Mouse (Mus musculus): ENCODE data around the gene Tmcc3. TPM values are rescaled to one million over a fixed set of nuclear protein-coding genes. Genes with fewer than 3 reads are reported as not detected.

Tmcc3 gene
- polyA plus RNA-seq, 1 experiment = 20.7 TPM

GRCm38 (mm10) chr10:94571927-94572620, 260.3 kb downstream of the Tmcc3 start:
- H3K4me3 ChIP-seq (ENCODE audit: control insufficient read depth, insufficient read depth, low read length) = no peak overlapping the region
- H3K36me3 ChIP-seq (ENCODE audit: control insufficient read depth, insufficient read depth, low read length) = no peaks in the 10 kb centered on the region
- H3K4me1 ChIP-seq (replicated peaks; ENCODE audit: control insufficient read depth, insufficient read depth, low read length) = no peaks in the 10 kb centered on the region
- no peak for TF ChIP-seq CTCF (IDR thresholded peaks at IDR 0.05; ENCODE audit: borderline replicate concordance, control insufficient read depth, extremely low read depth, insufficient read depth, low read length, poor library complexity)
- no peak for TF ChIP-seq POLR2A (IDR thresholded peaks at IDR 0.05; ENCODE audit: control insufficient read depth, extremely low read depth, insufficient read depth, low read length, poor library complexity)
- no peak overlapping the region for H3K27ac ChIP-seq (ENCODE audit: control insufficient read depth, insufficient read depth, low read length)
- no peaks in the 10 kb centered on the region for H3K27me3 ChIP-seq (ENCODE audit: control insufficient read depth, insufficient read depth, low read length)
- 71% methylated on average over 9 of the region's 9 CpGs for WGBS
- no peak for DNase-seq

GRCm38 (mm10) chr10:94572772-94573171, 261.0 kb downstream of the Tmcc3 start:
- no peaks in the 10 kb centered on the region for H3K36me3 ChIP-seq (ENCODE audit: control insufficient read depth, insufficient read depth, low read length)
- no peak overlapping the region for H3K27ac ChIP-seq (ENCODE audit: control insufficient read depth, insufficient read depth, low read length)
- no peak overlapping the region for H3K4me3 ChIP-seq (ENCODE audit: control insufficient read depth, insufficient read depth, low read length)
- WGBS = 79% methylated on average over 12 of the region's 12 CpGs
- no peaks in the 10 kb centered on the region for H3K4me1 ChIP-seq (replicated peaks; ENCODE audit: control insufficient read depth, insufficient read depth, low read length)
- TF ChIP-seq CTCF (IDR thresholded peaks at IDR 0.05; ENCODE audit: borderline replicate concordance, control insufficient read depth, extremely low read depth, insufficient read depth, low read length, poor library complexity) = no peak
- no peak for TF ChIP-seq POLR2A (IDR thresholded peaks at IDR 0.05; ENCODE audit: control insufficient read depth, extremely low read depth, insufficient read depth, low read length, poor library complexity)
- DNase-seq = no peak
- no peaks in the 10 kb centered on the region for H3K27me3 ChIP-seq (ENCODE audit: control insufficient read depth, insufficient read depth, low read length)

- H3K36me3 ChIP-seq (ENCODE audit: control insufficient read depth, insufficient read depth, low read length) = no peaks in the 10 kb centered on the region
- WGBS = 91% methylated on average over 13 of the region's 13 CpGs
- no peaks in the 10 kb centered on the region for H3K27me3 ChIP-seq (ENCODE audit: control insufficient read depth, insufficient read depth, low read length)
- no peak overlapping the region for H3K27ac ChIP-seq (ENCODE audit: control insufficient read depth, insufficient read depth, low read length)
- no peak for TF ChIP-seq CTCF (IDR thresholded peaks at IDR 0.05; ENCODE audit: borderline replicate concordance, control insufficient read depth, extremely low read depth, insufficient read depth, low read length, poor library complexity)
- TF ChIP-seq POLR2A (IDR thresholded peaks at IDR 0.05; ENCODE audit: control insufficient read depth, extremely low read depth, insufficient read depth, low read length, poor library complexity) = no peak
- no peaks in the 10 kb centered on the region for H3K4me1 ChIP-seq (replicated peaks; ENCODE audit: control insufficient read depth, insufficient read depth, low read length)
- H3K4me3 ChIP-seq (ENCODE audit: control insufficient read depth, insufficient read depth, low read length) = no peak overlapping the region
- no peak for DNase-seq
Observed at GRCm38 (mm10) chr10:94574451-94575333, 262.9 kb downstream of the Tmcc3 start.

GRCm38 (mm10) chr10:94575958-94576357, 264.2 kb downstream of the Tmcc3 start:
- WGBS = 66% methylated on average over 8 of the region's 8 CpGs
- H3K27ac ChIP-seq (ENCODE audit: control insufficient read depth, insufficient read depth, low read length) = no peak overlapping the region
- H3K27me3 ChIP-seq (ENCODE audit: control insufficient read depth, insufficient read depth, low read length) = no peaks in the 10 kb centered on the region
- no peak overlapping the region for H3K4me3 ChIP-seq (ENCODE audit: control insufficient read depth, insufficient read depth, low read length)
- H3K4me1 ChIP-seq (replicated peaks; ENCODE audit: control insufficient read depth, insufficient read depth, low read length) = no peaks in the 10 kb centered on the region
- TF ChIP-seq CTCF (IDR thresholded peaks at IDR 0.05; ENCODE audit: borderline replicate concordance, control insufficient read depth, extremely low read depth, insufficient read depth, low read length, poor library complexity) (no peak), POLR2A (IDR thresholded peaks at IDR 0.05; ENCODE audit: control insufficient read depth, extremely low read depth, insufficient read depth, low read length, poor library complexity) (no peak)
- H3K36me3 ChIP-seq (ENCODE audit: control insufficient read depth, insufficient read depth, low read length) = no peaks in the 10 kb centered on the region
- no peak for DNase-seq

GRCm38 (mm10) chr10:94578870-94579269, 267.1 kb downstream of the Tmcc3 start:
- Histone ChIP-seq H3K27ac (ENCODE audit: control insufficient read depth, insufficient read depth, low read length) (no peak overlapping the region), H3K4me3 (ENCODE audit: control insufficient read depth, insufficient read depth, low read length) (no peak overlapping the region), H3K36me3 (ENCODE audit: control insufficient read depth, insufficient read depth, low read length) (no peaks in the 10 kb centered on the region), H3K4me1 (replicated peaks; ENCODE audit: control insufficient read depth, insufficient read depth, low read length) (no peaks in the 10 kb centered on the region), H3K27me3 (ENCODE audit: control insufficient read depth, insufficient read depth, low read length) (no peaks in the 10 kb centered on the region)
- WGBS = 96% methylated on average over 15 of the region's 15 CpGs
- no peak for DNase-seq
- TF ChIP-seq POLR2A (IDR thresholded peaks at IDR 0.05; ENCODE audit: control insufficient read depth, extremely low read depth, insufficient read depth, low read length, poor library complexity) (no peak), CTCF (IDR thresholded peaks at IDR 0.05; ENCODE audit: borderline replicate concordance, control insufficient read depth, extremely low read depth, insufficient read depth, low read length, poor library complexity) (no peak)

GRCm38 (mm10) chr10:94581384-94581783, 269.6 kb downstream of the Tmcc3 start:
- DNase-seq = no peak
- 94% methylated on average over 3 of the region's 3 CpGs for WGBS

More at GRCm38 (mm10) chr10:94581384-94581783, 269.6 kb downstream of the Tmcc3 start:
- H3K27me3 ChIP-seq (ENCODE audit: control insufficient read depth, insufficient read depth, low read length) = no peaks in the 10 kb centered on the region
- no peak for TF ChIP-seq CTCF (IDR thresholded peaks at IDR 0.05; ENCODE audit: borderline replicate concordance, control insufficient read depth, extremely low read depth, insufficient read depth, low read length, poor library complexity)
- no peak for TF ChIP-seq POLR2A (IDR thresholded peaks at IDR 0.05; ENCODE audit: control insufficient read depth, extremely low read depth, insufficient read depth, low read length, poor library complexity)
- no peak overlapping the region for H3K27ac ChIP-seq (ENCODE audit: control insufficient read depth, insufficient read depth, low read length)
- no peaks in the 10 kb centered on the region for H3K4me1 ChIP-seq (replicated peaks; ENCODE audit: control insufficient read depth, insufficient read depth, low read length)
- no peak overlapping the region for H3K4me3 ChIP-seq (ENCODE audit: control insufficient read depth, insufficient read depth, low read length)
- no peaks in the 10 kb centered on the region for H3K36me3 ChIP-seq (ENCODE audit: control insufficient read depth, insufficient read depth, low read length)

Measured in thymus, adult 2 months (tissue).